Mouse (Mus musculus) CH12.LX (cell line): ENCODE data around the gene Trh. TPM values are rescaled to one million over a fixed set of nuclear protein-coding genes. Genes with fewer than 3 reads are reported as not detected.

ENCODE experiments used
- DNase-seq: peaks from one replicate; pipeline ENCODE4 v3.0.0-alpha.2; 2013; ENCODE audit errors: extremely low read depth
- H3K27ac ChIP-seq: 2 replicates; pipeline ENCODE4 v1.5.1; 2012; ENCODE audit warnings: low read depth, mild to moderate bottlenecking, control low read depth, moderate library complexity; ENCODE audit not compliant: insufficient read depth
- H3K27me3 ChIP-seq: replicated peaks from 2 replicates; pipeline ENCODE3; 2012; ENCODE audit warnings: inconsistent platforms
- H3K36me3 ChIP-seq, 2 experiments: replicated peaks in 1 of 2; 2 replicates each; pipeline versions ENCODE3 to v1.6.1; 2012; ENCODE audit warnings: inconsistent platforms in 1 of 2, low read length in 1 of 2, mild to moderate bottlenecking in 1 of 2, mixed read lengths in 1 of 2, moderate library complexity in 1 of 2; ENCODE audit not compliant: control insufficient read depth in 1 of 2, insufficient read depth in 1 of 2
- H3K4me1 ChIP-seq, 2 experiments: 2 replicates each; pipeline ENCODE4 v1.6.1; 2012; ENCODE audit warnings: inconsistent platforms in 1 of 2, moderate library complexity in 1 of 2; ENCODE audit not compliant: insufficient read depth in 2 of 2, control insufficient read depth in 1 of 2
- H3K4me2 ChIP-seq: 2 replicates; pipeline ENCODE4 v1.6.1; 2012; ENCODE audit warnings: low read depth, mild to moderate bottlenecking, control low read depth; ENCODE audit not compliant: poor library complexity, insufficient read depth, severe bottlenecking
- H3K4me3 ChIP-seq, 3 experiments: fragments of 150-350 bp in 1 of 3; sonication (generic) in 1 of 3; replicated peaks in 1 of 3; 2 replicates each; pipeline versions ENCODE3 to v1.5.1; 2011 to 2012; ENCODE audit warnings: low read depth in 2 of 3, low read length in 2 of 3, mild to moderate bottlenecking in 2 of 3, moderate library complexity in 2 of 3, control low read depth in 1 of 3, improper control_type of control experiment in 1 of 3, inconsistent platforms in 1 of 3, mixed read lengths in 1 of 3; ENCODE audit not compliant: poor library complexity in 1 of 3
- H3K79me2 ChIP-seq: replicated peaks from 2 replicates; pipeline ENCODE4 v1.6.1; 2012; ENCODE audit warnings: mild to moderate bottlenecking, moderate library complexity; ENCODE audit not compliant: control insufficient read depth, poor library complexity, insufficient read depth, severe bottlenecking; ENCODE audit errors: extremely low read depth
- H3K9ac ChIP-seq: 2 replicates; pipeline ENCODE4 v1.6.1; 2012; ENCODE audit warnings: low read depth, mild to moderate bottlenecking, control low read depth, moderate library complexity; ENCODE audit not compliant: insufficient read depth
- H3K9me3 ChIP-seq: replicated peaks from 2 replicates; pipeline ENCODE3; 2012; ENCODE audit warnings: low read length, inconsistent platforms, mixed read lengths
- BHLHE40 ChIP-seq: IDR thresholded peaks from 2 replicates; pipeline ENCODE4 v1.6.1; 2011; ENCODE audit warnings: mild to moderate bottlenecking, low read depth, low read length, improper control_type of control experiment
- CHD1 ChIP-seq: IDR thresholded peaks from 2 replicates; pipeline ENCODE4 v1.6.1; 2012; ENCODE audit warnings: low read depth, low read length, improper control_type of control experiment, inconsistent platforms
- CTCF ChIP-seq, 2 experiments: IDR thresholded peaks in 1 of 2; conservative IDR thresholded peaks in 1 of 2; 2 replicates each; pipeline ENCODE4 v1.5.1; 2011 to 2012; ENCODE audit warnings: low read depth in 2 of 2, low read length in 2 of 2, improper control_type of control experiment in 1 of 2, inconsistent platforms in 1 of 2, mild to moderate bottlenecking in 1 of 2, moderate library complexity in 1 of 2
- ETS1 ChIP-seq: conservative IDR thresholded peaks from 2 replicates; pipeline ENCODE4 v1.6.1; 2012; ENCODE audit warnings: low read depth, mild to moderate bottlenecking, inconsistent platforms, low read length, improper control_type of control experiment, moderate library complexity
- GABPA ChIP-seq: IDR thresholded peaks from 2 replicates; pipeline ENCODE4 v1.6.1; 2012; ENCODE audit warnings: low read depth, low read length, improper control_type of control experiment, inconsistent platforms; ENCODE audit not compliant: insufficient replicate concordance
- IRF4 ChIP-seq: IDR thresholded peaks from 2 replicates; pipeline ENCODE4 v1.6.1; 2014; ENCODE audit warnings: low read depth, mild to moderate bottlenecking, inconsistent platforms, low read length, improper control_type of control experiment
- JUND ChIP-seq: conservative IDR thresholded peaks from 2 replicates; pipeline ENCODE4 v1.6.1; 2011; ENCODE audit warnings: low read depth, low read length, improper control_type of control experiment
- KAT2A ChIP-seq: IDR thresholded peaks from 2 replicates; pipeline ENCODE4 v1.6.1; 2012; ENCODE audit warnings: low read length, improper control_type of control experiment, inconsistent platforms; ENCODE audit not compliant: insufficient replicate concordance
- MAFK ChIP-seq: IDR thresholded peaks from 2 replicates; pipeline ENCODE4 v1.6.1; 2011; ENCODE audit warnings: low read length, improper control_type of control experiment; ENCODE audit not compliant: insufficient replicate concordance
- MEF2A ChIP-seq: IDR thresholded peaks from 2 replicates; pipeline ENCODE4 v1.6.1; 2014; ENCODE audit warnings: low read depth, mild to moderate bottlenecking, inconsistent platforms, low read length, improper control_type of control experiment, borderline replicate concordance
- MXI1 ChIP-seq: IDR thresholded peaks from 2 replicates; pipeline ENCODE4 v1.6.1; 2011; ENCODE audit warnings: mild to moderate bottlenecking, low read depth, low read length, improper control_type of control experiment
- NRF1 ChIP-seq: IDR thresholded peaks from 2 replicates; pipeline ENCODE4 v1.6.1; 2014; ENCODE audit warnings: low read depth, mild to moderate bottlenecking, inconsistent platforms, low read length, improper control_type of control experiment, moderate library complexity
- PAX5 ChIP-seq: IDR thresholded peaks from 2 replicates; pipeline ENCODE4 v1.6.1; 2012; ENCODE audit warnings: low read length, inconsistent platforms, mixed read lengths
- POLR2A ChIP-seq: IDR thresholded peaks from 2 replicates; pipeline ENCODE4 v1.6.1; 2011; ENCODE audit warnings: low read depth, mild to moderate bottlenecking, improper control_type of control experiment, low read length
- RCOR1 ChIP-seq: conservative IDR thresholded peaks from 2 replicates; pipeline ENCODE4 v1.6.1; 2012; ENCODE audit warnings: low read depth, mild to moderate bottlenecking, inconsistent platforms, low read length, improper control_type of control experiment
- SIN3A ChIP-seq: IDR thresholded peaks from 2 replicates; pipeline ENCODE4 v1.6.1; 2012; ENCODE audit warnings: low read length, improper control_type of control experiment, inconsistent platforms
- ZC3H11A ChIP-seq: IDR thresholded peaks from 2 replicates; pipeline ENCODE4 v1.6.1; 2012; ENCODE audit warnings: low read depth, mild to moderate bottlenecking, inconsistent platforms, low read length, improper control_type of control experiment
- ZKSCAN1 ChIP-seq: IDR thresholded peaks from 2 replicates; pipeline ENCODE4 v1.6.1; 2012; ENCODE audit warnings: low read depth, inconsistent platforms, low read length, improper control_type of control experiment, borderline replicate concordance
- ZMIZ1 ChIP-seq: IDR thresholded peaks from 2 replicates; pipeline ENCODE4 v1.6.1; 2012; ENCODE audit warnings: low read depth, mild to moderate bottlenecking, inconsistent platforms, low read length, improper control_type of control experiment
- ZNF384 ChIP-seq: IDR thresholded peaks from 2 replicates; pipeline ENCODE4 v1.6.1; 2012; ENCODE audit warnings: low read depth, low read length, improper control_type of control experiment, inconsistent platforms
- dilution Hi-C: fragments of 300-500 bp; cut with MboI; formaldehyde crosslinking; loops from 2 replicates; pipeline ENCODE4 v1.14.3; 2020; ENCODE audit warnings: low sequenced_read_pairs; ENCODE audit not compliant: extremely low pct_unique_long_range_greater_than_20kb, extremely low pct_ligation_motif_present
- in situ Hi-C: fragments of 300-500 bp; cut with MboI; formaldehyde crosslinking; loops from 3 replicates; pipeline ENCODE4 v1.14.3; 2019; ENCODE audit warnings: low sequenced_read_pairs, low pct_ligation_motif_present, low pct_unique_long_range_greater_than_20kb, mixed read lengths
- polyA plus RNA-seq: library from polyadenylated mRNA; unstranded; fragments of >175 nt; gene quantifications from 2 replicates; pipeline ENCODE4 v1.2.1, GENCODE M21; 2012; ENCODE audit warnings: low read depth; ENCODE audit not compliant: insufficient read length
- total RNA-seq, 2 experiments: library from RNA; depleted of rRNA; stranded (reverse); fragments of 300-350 nt in 1 of 2; fragments of >200 nt in 1 of 2; gene quantifications; 2 replicates each; pipeline ENCODE4 v1.2.3; 2012 to 2014

Gene Trh
- total and polyA plus RNA-seq, 3 experiments = not detected

DNA sequence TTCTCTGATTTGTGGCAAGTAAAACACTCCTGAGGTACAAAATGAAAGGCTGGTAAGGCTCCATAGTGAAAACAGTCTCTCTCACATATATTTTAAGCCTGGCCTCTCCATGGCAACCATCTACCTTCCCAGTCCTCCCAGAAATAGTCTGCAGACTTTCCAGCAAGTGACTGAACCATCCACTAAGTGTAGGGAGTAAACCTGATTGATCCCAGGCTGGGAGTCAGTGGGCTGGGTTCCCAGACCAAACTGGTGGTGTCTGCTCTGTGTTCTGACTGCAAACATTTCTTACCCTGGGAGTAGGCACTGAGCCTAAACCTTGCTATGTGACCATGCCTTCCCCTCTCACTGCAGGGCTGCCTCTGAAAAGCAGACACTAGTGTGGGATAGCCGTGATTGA lies 19.5 kb downstream of the Trh start:
- DNase-seq = no peak
- peaks cover 26% of the 10 kb centered on the region for H3K27me3 ChIP-seq
- H3K4me3 ChIP-seq = no peak overlapping the region
- H3K27ac ChIP-seq = no peak overlapping the region
- peaks cover 3% of the 10 kb centered on the region for H3K9me3 ChIP-seq
- H3K4me1 ChIP-seq = peaks cover under 1 to 18% of the 10 kb centered on the region in 2 experiments; a peak in 3 of 4 replicates
- dilution Hi-C loops (no loop called here), in situ Hi-C loops (loop anchor here (5.0 kb wide), 1 partner anchor 42 kb away; no protein-coding TSS in a partner anchor)
- H3K79me2 ChIP-seq = no peaks in the 10 kb centered on the region
- TF ChIP-seq POLR2A (no peak), PAX5 (no peak), MXI1 (no peak), ZNF384 (no peak), JUND (no peak), BHLHE40 (no peak), CTCF (conservative IDR thresholded peaks at IDR 0.05 in 1 of 2, IDR thresholded peaks at IDR 0.05 in 1 of 2; ENCODE audit: low read depth in 2 of 2, low read length in 2 of 2) (no peak), ZKSCAN1 (no peak), IRF4 (no peak), SIN3A (no peak), ZC3H11A (no peak)
- no peak overlapping the region for H3K9ac ChIP-seq
- H3K36me3 ChIP-seq = no peaks in the 10 kb centered on the region
- H3K4me2 ChIP-seq = no peak overlapping the region

DNA sequence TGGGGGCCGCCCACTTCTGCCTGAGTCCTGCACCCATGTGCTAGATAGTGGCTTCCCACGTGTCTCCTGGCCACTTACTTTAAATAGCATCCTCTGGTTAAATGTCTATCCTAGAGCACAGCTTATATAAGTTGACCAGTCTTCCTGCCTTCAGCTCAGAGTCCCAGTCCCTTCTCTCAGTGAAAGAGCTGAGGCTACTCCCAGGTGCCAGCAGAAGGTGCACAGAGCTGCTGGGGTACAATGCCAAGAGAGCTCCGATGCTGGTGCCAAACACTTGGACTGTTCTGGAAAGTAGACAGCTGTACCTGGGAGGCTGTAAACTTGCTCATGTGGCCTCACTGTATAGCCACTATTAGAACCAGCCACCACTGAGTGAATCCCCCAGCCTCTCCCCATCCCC lies 22.4 kb downstream of the Trh start:
- Histone ChIP-seq H3K27ac (no peak overlapping the region), H3K79me2 (no peaks in the 10 kb centered on the region), H3K9ac (no peak overlapping the region), H3K9me3 (peaks cover 3% of the 10 kb centered on the region), H3K36me3 (no peaks in the 10 kb centered on the region), H3K4me2 (no peak overlapping the region), H3K4me1 (no peaks in the 10 kb centered on the region), H3K4me3 (no peak overlapping the region), H3K27me3 (peaks cover 41% of the 10 kb centered on the region)
- TF ChIP-seq RCOR1 (no peak), ZMIZ1 (no peak), PAX5 (no peak), KAT2A (no peak), MEF2A (no peak), GABPA (no peak), CHD1 (no peak), ETS1 (no peak), MAFK (no peak), NRF1 (no peak)
- DNase-seq = no peak
- dilution Hi-C loops (no loop called here), in situ Hi-C loops (loop anchor here (5.0 kb wide), 1 partner anchor 45 kb away; no protein-coding TSS in a partner anchor)
